Mouse (Mus musculus) MEL (cell line): ENCODE measurements around the gene Ptk7. TPM values are rescaled to one million over a fixed set of nuclear protein-coding genes. Genes with fewer than 3 reads are reported as not detected.

Source experiments
- DNase-seq: peaks from one replicate; pipeline ENCODE4 v3.0.0; 2011; ENCODE audit warnings: low read depth, low spot score
- H3K27ac ChIP-seq: 2 replicates; pipeline ENCODE4 v1.5.1; 2012; ENCODE audit warnings: low read depth, mild to moderate bottlenecking, control low read depth, low read length, moderate library complexity; ENCODE audit not compliant: control insufficient read depth
- H3K27me3 ChIP-seq, 2 experiments: fragments of 150-350 bp in 1 of 2; sonication (generic) in 1 of 2; 2 replicates each; pipeline ENCODE4 v1.6.1; 2012; ENCODE audit warnings: low read length in 2 of 2, mild to moderate bottlenecking in 2 of 2, improper control_type of control experiment in 1 of 2, moderate library complexity in 1 of 2; ENCODE audit not compliant: insufficient read depth in 2 of 2, control insufficient read depth in 1 of 2
- H3K36me3 ChIP-seq, 2 experiments: 2 replicates each; pipeline ENCODE4 v1.6.1; 2012 to 2014; ENCODE audit warnings: low read length in 2 of 2, improper control_type of control experiment in 1 of 2, inconsistent platforms in 1 of 2, mild to moderate bottlenecking in 1 of 2; ENCODE audit not compliant: insufficient read depth in 2 of 2, control insufficient read depth in 1 of 2
- H3K4me1 ChIP-seq, 2 experiments: fragments of 150-350 bp in 1 of 2; sonication (generic) in 1 of 2; 2 replicates each; pipeline ENCODE4 v1.6.1; 2012; ENCODE audit warnings: low read length in 2 of 2, improper control_type of control experiment in 1 of 2, mild to moderate bottlenecking in 1 of 2; ENCODE audit not compliant: insufficient read depth in 2 of 2, control insufficient read depth in 1 of 2
- H3K4me3 ChIP-seq, 2 experiments: fragments of 150-350 bp in 1 of 2; sonication (generic) in 1 of 2; 2 replicates each; pipeline ENCODE4 v1.5.1; 2012; ENCODE audit warnings: low read depth in 2 of 2, low read length in 2 of 2, mild to moderate bottlenecking in 2 of 2, moderate library complexity in 2 of 2, control low read depth in 1 of 2, improper control_type of control experiment in 1 of 2; ENCODE audit not compliant: control insufficient read depth in 1 of 2, insufficient read depth in 1 of 2
- H3K79me2 ChIP-seq: 2 replicates; pipeline ENCODE4 v1.6.1; 2012; ENCODE audit warnings: mild to moderate bottlenecking, low read length, moderate library complexity; ENCODE audit not compliant: control insufficient read depth, poor library complexity, insufficient read depth
- H3K9ac ChIP-seq: 2 replicates; pipeline ENCODE4 v1.6.1; 2012; ENCODE audit warnings: low read depth, mild to moderate bottlenecking, control low read depth, low read length, moderate library complexity; ENCODE audit not compliant: control insufficient read depth, poor library complexity, severe bottlenecking
- H3K9me3 ChIP-seq: fragments of 150-350 bp; sonication (generic); replicated peaks from 2 replicates; pipeline ENCODE4 v1.6.1; 2012; ENCODE audit warnings: mild to moderate bottlenecking, low read length, improper control_type of control experiment, moderate library complexity; ENCODE audit not compliant: insufficient read depth
- CHD2 ChIP-seq: IDR thresholded peaks from 2 replicates; pipeline ENCODE4 v1.6.1; 2011; ENCODE audit warnings: low read length, improper control_type of control experiment
- CTCF ChIP-seq, 3 experiments: IDR thresholded peaks in 2 of 3; conservative IDR thresholded peaks in 1 of 3; 2 replicates each; pipeline ENCODE4 v1.5.1; 2011 to 2012; ENCODE audit warnings: low read length in 3 of 3, low read depth in 2 of 3, mild to moderate bottlenecking in 2 of 3, improper control_type of control experiment in 1 of 3, inconsistent platforms in 1 of 3, mixed read lengths in 1 of 3, moderate library complexity in 1 of 3; ENCODE audit not compliant: control insufficient read depth in 1 of 3, insufficient read depth in 1 of 3, poor library complexity in 1 of 3, severe bottlenecking in 1 of 3
- EP300 ChIP-seq, 2 experiments: IDR thresholded peaks; 2 replicates each; pipeline ENCODE4 v1.6.1; 2011; ENCODE audit warnings: improper control_type of control experiment in 2 of 2, low read length in 2 of 2, low read depth in 1 of 2, mild to moderate bottlenecking in 1 of 2
- HCFC1 ChIP-seq: IDR thresholded peaks from 2 replicates; pipeline ENCODE4 v1.6.1; 2012; ENCODE audit warnings: low read depth, mild to moderate bottlenecking, inconsistent platforms, low read length, improper control_type of control experiment, moderate library complexity
- JUND ChIP-seq: IDR thresholded peaks from 2 replicates; pipeline ENCODE4 v1.6.1; 2011; ENCODE audit warnings: low read depth, mild to moderate bottlenecking, improper control_type of control experiment, low read length
- KAT2A ChIP-seq: conservative IDR thresholded peaks from 2 replicates; pipeline ENCODE4 v1.6.1; 2012; ENCODE audit warnings: low read depth, low read length, improper control_type of control experiment, inconsistent platforms
- MAFK ChIP-seq: IDR thresholded peaks from 2 replicates; pipeline ENCODE4 v1.6.1; 2011; ENCODE audit warnings: low read depth, mild to moderate bottlenecking, low read length, improper control_type of control experiment, borderline replicate concordance
- MEF2A ChIP-seq: IDR thresholded peaks from 2 replicates; pipeline ENCODE4 v1.6.1; 2014; ENCODE audit warnings: low read depth, mild to moderate bottlenecking, inconsistent platforms, low read length, improper control_type of control experiment; ENCODE audit not compliant: poor library complexity, insufficient replicate concordance, severe bottlenecking; ENCODE audit errors: extremely low read depth
- MXI1 ChIP-seq: IDR thresholded peaks from 2 replicates; pipeline ENCODE4 v1.6.1; 2011; ENCODE audit warnings: mild to moderate bottlenecking, low read depth, low read length, improper control_type of control experiment
- POLR2A ChIP-seq, 2 experiments: IDR thresholded peaks; 2 replicates each; pipeline ENCODE4 v1.6.1; 2011 to 2012; ENCODE audit warnings: low read length in 2 of 2, mild to moderate bottlenecking in 2 of 2, control low read depth in 1 of 2, improper control_type of control experiment in 1 of 2, low read depth in 1 of 2, moderate library complexity in 1 of 2; ENCODE audit not compliant: control insufficient read depth in 1 of 2, insufficient read depth in 1 of 2, poor library complexity in 1 of 2
- POLR2AphosphoS5 ChIP-seq: IDR thresholded peaks from 2 replicates; pipeline ENCODE4 v1.6.1; 2012; ENCODE audit warnings: low read depth, borderline replicate concordance, mild to moderate bottlenecking, inconsistent platforms, low read length, moderate library complexity, mixed read lengths
- SMC3 ChIP-seq: IDR thresholded peaks from 2 replicates; pipeline ENCODE4 v1.6.1; 2011; ENCODE audit warnings: low read depth, low read length, improper control_type of control experiment
- USF1 ChIP-seq: IDR thresholded peaks from 2 replicates; pipeline ENCODE4 v1.6.1; 2014; ENCODE audit warnings: low read depth, mild to moderate bottlenecking, inconsistent platforms, low read length, improper control_type of control experiment, moderate library complexity
- ZC3H11A ChIP-seq: IDR thresholded peaks from 2 replicates; pipeline ENCODE4 v1.6.1; 2012; ENCODE audit warnings: low read depth, mild to moderate bottlenecking, inconsistent platforms, low read length, improper control_type of control experiment
- polyA plus RNA-seq, 2 experiments: library from polyadenylated mRNA; stranded (reverse) in 1 of 2; unstranded in 1 of 2; fragments of >175 nt in 1 of 2; fragments of >200 nt in 1 of 2; gene quantifications; 2 replicates each; pipeline versions ENCODE4 v1.2.1 to v1.2.4; 2012; ENCODE audit warnings: low replicate concordance in 2 of 2, low read depth in 1 of 2; ENCODE audit not compliant: insufficient read length in 2 of 2, insufficient read depth in 1 of 2, missing spikeins in 1 of 2
- total RNA-seq: library from RNA; depleted of rRNA; stranded (reverse); fragments of 300-350 nt; gene quantifications from 2 replicates; pipeline ENCODE4 v1.2.3, GENCODE M21; 2012

Ptk7 gene
- total and polyA plus RNA-seq, 3 experiments, result 0.04 to 0.10 TPM; not detected in 1

DNA sequence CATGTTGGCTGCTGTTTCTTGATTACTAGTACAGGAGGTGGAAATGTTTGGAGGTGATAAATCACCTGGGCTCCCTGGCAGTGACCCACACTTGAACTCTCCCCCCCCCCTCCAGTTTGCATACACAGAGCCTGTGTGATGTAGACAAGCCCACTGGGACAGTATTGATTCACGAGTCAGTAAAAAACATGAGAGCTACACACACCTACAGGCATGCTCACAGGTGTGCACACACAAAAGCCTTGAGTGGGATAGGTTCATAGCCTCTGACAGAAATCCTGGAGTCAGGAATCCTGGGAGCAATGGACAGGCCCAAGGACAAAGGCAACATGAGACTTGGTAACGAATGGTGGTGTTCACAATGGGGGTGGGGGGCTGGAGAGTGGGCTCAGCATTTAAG, 17.1 kb downstream of the Ptk7 start:
- Histone ChIP-seq H3K27me3 (peaks cover 12 to 17% of the 10 kb centered on the region in 2 experiments), H3K9me3 (no peaks in the 10 kb centered on the region), H3K27ac (no peak overlapping the region), H3K36me3 (no peaks in the 10 kb centered on the region), H3K4me3 (no peak overlapping the region), H3K79me2 (no peaks in the 10 kb centered on the region), H3K9ac (no peak overlapping the region), H3K4me1 (no peaks in the 10 kb centered on the region)
- TF ChIP-seq KAT2A, result no peak
- DNase-seq, result no peak

DNA sequence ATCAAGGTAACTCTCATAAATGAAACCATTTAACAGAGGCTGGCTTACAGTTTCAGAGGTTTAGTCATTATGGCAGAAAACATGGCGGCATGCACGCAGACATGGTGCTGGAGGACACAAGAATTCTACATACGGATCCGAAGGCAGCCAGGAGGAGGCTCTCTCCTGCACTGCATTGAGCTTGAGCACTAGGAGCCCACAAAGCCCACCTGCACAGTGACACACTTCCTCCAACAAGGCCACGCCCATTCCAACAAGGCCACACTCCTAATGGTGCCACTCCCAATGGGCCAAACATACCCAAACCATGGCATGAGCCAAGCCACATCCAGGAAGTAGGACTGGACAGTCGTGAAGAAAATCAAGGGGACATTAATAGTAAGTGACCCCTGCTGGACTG, 18.0 kb downstream of the Ptk7 start:
- Histone ChIP-seq H3K4me3 (no peak overlapping the region), H3K79me2 (no peaks in the 10 kb centered on the region), H3K27ac (no peak overlapping the region), H3K9ac (no peak overlapping the region), H3K27me3 (peaks cover 12 to 14% of the 10 kb centered on the region in 2 experiments), H3K4me1 (no peaks in the 10 kb centered on the region), H3K36me3 (no peaks in the 10 kb centered on the region), H3K9me3 (no peaks in the 10 kb centered on the region)
- no peak for DNase-seq
- no peak for TF ChIP-seq HCFC1
- no peak for TF ChIP-seq CTCF (IDR thresholded peaks at IDR 0.05 in 2 of 3, conservative IDR thresholded peaks at IDR 0.05 in 1 of 3; ENCODE audit: control insufficient read depth in 1 of 3, insufficient read depth in 1 of 3, low read depth in 2 of 3, low read length in 3 of 3, poor library complexity in 1 of 3, severe bottlenecking in 1 of 3)
- TF ChIP-seq POLR2A (IDR thresholded peaks at IDR 0.05; ENCODE audit: control insufficient read depth in 1 of 2, insufficient read depth in 1 of 2, low read depth in 1 of 2, low read length in 2 of 2, poor library complexity in 1 of 2), result no peak
- TF ChIP-seq MEF2A, result no peak
- no peak for TF ChIP-seq JUND
- TF ChIP-seq ZC3H11A, result no peak
- TF ChIP-seq MAFK, result no peak

DNA sequence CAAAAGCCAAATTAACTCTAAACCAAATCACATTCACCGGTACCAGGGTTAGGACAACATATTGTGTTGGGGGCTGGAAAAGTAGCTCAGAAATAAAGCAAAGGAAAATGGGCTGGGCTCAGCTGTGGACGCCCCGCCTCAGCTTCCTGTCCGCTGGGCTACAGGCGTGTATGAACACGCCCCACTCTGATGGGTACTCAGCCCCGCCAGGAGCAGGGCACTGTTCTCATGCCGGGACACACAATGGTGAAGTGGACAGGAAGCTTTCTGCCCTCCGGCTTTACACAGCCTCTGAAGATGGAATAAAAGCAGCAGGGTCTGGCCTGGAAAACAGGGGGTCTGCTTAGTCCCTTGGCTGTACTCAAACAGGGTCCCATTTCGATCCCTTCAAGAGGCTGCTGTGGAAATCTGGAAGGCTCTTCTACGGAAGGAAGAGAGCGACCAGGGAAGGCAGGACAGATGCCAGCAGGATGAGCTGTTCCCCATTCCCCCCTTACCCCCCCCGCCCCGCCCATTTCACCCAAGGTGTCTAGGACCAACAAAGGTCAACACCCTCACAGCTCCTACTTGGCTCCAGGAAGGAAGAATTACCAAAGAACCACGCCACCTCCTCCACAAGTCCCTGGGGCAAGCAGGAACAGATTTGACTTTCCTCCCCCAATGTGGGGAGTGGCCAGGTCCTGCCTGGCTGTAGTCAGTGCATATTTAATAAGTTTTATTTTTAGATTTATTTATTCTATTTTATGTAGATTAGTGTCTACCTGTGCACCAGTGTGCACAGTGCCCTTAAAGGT, 19.4 kb downstream of the Ptk7 start:
- Histone ChIP-seq H3K79me2 (no peaks in the 10 kb centered on the region), H3K9me3 (no peaks in the 10 kb centered on the region), H3K36me3 (no peaks in the 10 kb centered on the region), H3K9ac (peak overlapping the region; percentile 51; the same call in 1 of the 2 replicates), H3K4me3 (peak overlapping the region; percentile 69 to 97), H3K4me1 (no peaks in the 10 kb centered on the region), H3K27ac (no peak overlapping the region), H3K27me3 (peaks cover 12% of the 10 kb centered on the region in 2 experiments)
- TF ChIP-seq MEF2A (no peak), MXI1 (no peak), SMC3 (no peak), USF1 (no peak), CTCF (IDR thresholded peaks at IDR 0.05 in 2 of 3, conservative IDR thresholded peaks at IDR 0.05 in 1 of 3; ENCODE audit: control insufficient read depth in 1 of 3, insufficient read depth in 1 of 3, low read depth in 2 of 3, low read length in 3 of 3, poor library complexity in 1 of 3, severe bottlenecking in 1 of 3) (no peak), POLR2AphosphoS5 (no peak), EP300 (IDR thresholded peaks at IDR 0.05; ENCODE audit: low read depth in 1 of 2, low read length in 2 of 2) (no peak), CHD2 (no peak)
- DNase-seq, result peak; percentile 56
